Mouse (Mus musculus): ENCODE results near the gene Car5a. TPM values are rescaled to one million over a fixed set of nuclear protein-coding genes. Genes with fewer than 3 reads are reported as not detected.

Car5a gene
- total RNA-seq (2021), result not detected
- long read RNA-seq, experiment 1, partial matches to known transcripts, result 0 of 31 reads
- long read RNA-seq, experiment 1, other reads (novel, unspliced or antisense), result 31 of 31 reads
- long read RNA-seq, experiment 2, partial matches to known transcripts, result 2 of 43 reads
- long read RNA-seq, experiment 2, other reads (novel, unspliced or antisense), result 41 of 43 reads

DNA sequence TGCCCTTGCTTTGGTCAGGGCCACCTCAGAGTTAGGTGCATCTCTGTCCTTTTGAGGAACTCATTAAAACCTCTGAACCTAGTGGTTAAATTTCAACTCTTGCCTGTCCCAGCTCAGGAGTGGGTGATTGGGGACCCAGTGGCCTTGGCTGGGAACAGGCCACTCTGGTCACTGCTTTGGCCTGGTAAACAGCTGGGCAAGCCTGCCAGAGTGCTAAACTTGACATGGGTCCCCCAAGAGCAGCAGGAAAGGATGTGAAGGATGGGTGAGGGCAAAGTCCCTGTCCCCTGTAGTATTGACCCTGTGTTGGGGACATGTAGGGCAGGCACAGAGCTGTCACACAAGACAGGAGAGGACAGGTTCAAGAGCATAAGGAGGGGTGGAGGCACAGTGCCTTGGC is at the start of gene Car5a:
TSS of gene Car5a (minus strand) at position 74 of the 400 bp plus-strand sequence.
- no peak for DNase-seq (ENCODE audit: low spot score in 2 of 2)
- no peak for TF ChIP-seq CTCF (conservative IDR thresholded peaks at IDR 0.05)
- H3K27ac ChIP-seq, result no peak within 1 kb of the TSS
- H3K4me3 ChIP-seq, result no peak within 1 kb of the TSS

DNA sequence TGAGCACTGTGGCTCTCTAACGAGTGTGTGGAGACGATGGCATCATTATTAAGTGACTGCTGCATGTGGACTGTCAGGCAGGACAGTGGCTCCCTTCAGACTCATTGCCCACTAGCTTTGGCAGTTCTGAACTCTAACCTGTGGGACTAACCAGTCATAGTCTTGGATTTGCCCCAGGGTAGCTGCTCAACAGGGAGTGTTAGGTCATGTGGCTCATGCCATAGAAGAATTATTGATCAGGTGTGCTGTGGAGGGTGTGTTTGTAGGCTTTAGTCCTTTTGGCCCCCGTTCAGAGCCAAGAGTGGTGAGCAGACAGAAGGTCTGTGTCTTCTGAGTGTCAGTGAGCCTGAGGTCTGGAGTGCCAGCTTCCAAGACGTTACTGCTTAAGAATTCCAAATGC is 48.2 kb upstream of the Car5a start:
- Histone ChIP-seq H3K27ac (no peak overlapping the region), H3K4me3 (no peak overlapping the region)
- no peak for TF ChIP-seq CTCF (conservative IDR thresholded peaks at IDR 0.05)
- DNase-seq (ENCODE audit: low spot score in 2 of 2), result no peak

DNA sequence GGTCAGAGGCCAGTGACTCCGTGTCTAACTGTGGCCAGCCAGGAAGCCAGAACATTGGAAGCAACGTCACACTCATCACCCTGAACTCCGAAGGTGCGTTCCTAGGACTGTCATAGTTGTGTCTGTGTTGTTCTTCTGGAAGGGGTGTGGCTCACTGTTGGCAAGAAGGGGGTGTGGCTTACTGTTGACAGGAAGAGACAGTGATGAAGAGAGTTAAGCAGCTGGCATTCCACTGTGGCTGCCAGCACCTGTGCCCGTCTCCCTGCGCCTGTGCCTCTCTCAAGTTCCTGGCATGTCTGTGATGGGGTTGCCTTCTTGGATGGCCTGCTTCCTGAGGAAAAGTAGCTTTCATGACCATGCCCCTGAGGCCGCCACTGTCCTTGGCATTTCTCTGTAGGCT is 46.9 kb upstream of the Car5a start:
- H3K27ac ChIP-seq, result no peak overlapping the region
- no peak for TF ChIP-seq CTCF (conservative IDR thresholded peaks at IDR 0.05)
- no peak overlapping the region for H3K4me3 ChIP-seq
- DNase-seq (ENCODE audit: low spot score in 2 of 2), result no peak

DNA sequence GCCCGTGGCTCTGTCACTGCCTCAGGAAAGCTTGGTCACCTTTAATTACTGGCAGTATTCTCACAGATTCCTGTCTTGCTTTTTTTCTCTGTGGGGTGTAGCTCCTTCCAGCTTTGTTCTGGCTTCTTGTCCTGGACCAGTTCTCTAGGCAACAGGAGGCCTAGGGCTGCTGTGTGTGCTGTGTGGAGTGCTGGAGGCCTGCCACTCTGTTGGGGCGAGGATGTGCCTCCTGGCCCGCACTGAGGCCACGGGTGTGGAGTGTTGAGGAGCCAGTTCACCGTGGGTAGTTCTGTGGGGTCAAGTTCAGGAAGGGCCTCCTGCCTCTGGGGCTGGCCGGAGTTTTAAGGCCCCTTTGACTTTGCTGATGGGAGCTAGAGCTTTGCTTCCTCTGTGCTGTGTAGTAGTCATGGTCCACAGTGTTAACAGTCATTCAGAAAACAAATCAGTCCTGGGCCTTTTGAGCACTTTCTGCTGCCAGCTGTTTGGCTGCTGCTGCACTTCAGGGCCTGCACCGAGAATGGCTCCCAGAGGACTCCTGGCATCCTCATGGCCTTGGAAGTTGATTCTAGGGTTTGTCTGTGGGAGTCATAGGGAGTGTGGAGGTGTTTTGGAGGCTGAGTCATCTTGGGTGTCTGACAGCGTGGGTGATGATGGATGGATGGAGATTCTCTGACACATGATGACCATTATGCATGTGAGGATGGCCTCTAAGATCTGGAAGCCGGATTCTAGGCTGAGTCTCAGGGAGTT is 46.0 kb upstream of the Car5a start:
- TF ChIP-seq CTCF (conservative IDR thresholded peaks at IDR 0.05), result no peak
- DNase-seq (ENCODE audit: low spot score in 2 of 2), result no peak
- Histone ChIP-seq H3K4me3 (no peak overlapping the region), H3K27ac (peak overlapping the region; percentile 6; the same call in 1 of the 2 replicates)

DNA sequence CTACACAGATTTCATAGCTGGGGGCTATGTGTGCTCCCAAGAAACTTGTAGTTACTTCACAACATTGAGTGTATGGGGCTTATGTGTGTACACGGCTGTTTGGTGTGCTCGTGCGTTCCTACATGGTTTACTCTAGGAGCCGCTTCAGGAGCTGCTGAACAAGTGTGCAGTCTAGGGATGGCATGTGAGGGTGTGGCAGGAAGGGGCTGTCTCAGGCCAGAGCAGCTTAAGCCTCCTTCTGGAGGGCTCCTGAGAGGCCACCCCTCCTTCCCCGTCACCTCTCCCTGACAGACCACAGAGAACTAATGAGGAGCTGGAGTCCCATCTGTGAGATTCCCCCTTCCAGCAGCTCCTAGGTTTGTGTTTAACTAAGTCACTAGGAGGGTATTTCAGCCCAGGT is 43.2 kb upstream of the Car5a start:
- no peak for DNase-seq (ENCODE audit: low spot score in 2 of 2)
- Histone ChIP-seq H3K27ac (no peak overlapping the region), H3K4me3 (no peak overlapping the region)
- TF ChIP-seq CTCF (conservative IDR thresholded peaks at IDR 0.05), result no peak

DNA sequence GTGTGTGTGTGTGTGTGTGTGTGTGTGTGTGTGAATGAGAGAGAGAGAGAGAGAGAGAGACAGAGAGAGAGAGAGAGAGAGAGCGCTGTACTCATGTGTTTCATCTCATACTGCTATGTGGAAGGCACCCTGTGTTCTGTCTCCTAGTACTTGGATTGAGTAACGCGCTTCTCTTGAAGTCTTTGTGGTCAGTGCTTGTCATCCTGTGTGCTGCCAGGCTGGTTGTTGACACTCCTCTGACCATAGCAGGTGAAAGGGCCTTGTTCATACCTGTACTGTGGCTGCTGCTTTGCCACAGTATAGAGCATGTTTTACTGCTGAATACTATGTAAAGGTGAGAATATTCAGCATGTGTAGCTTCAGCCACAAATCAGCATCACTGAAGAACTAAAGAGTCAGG is 41.0 kb upstream of the Car5a start:
- Histone ChIP-seq H3K27ac (no peak overlapping the region), H3K4me3 (no peak overlapping the region)
- no peak for TF ChIP-seq CTCF (conservative IDR thresholded peaks at IDR 0.05)
- no peak for DNase-seq (ENCODE audit: low spot score in 2 of 2)

DNA sequence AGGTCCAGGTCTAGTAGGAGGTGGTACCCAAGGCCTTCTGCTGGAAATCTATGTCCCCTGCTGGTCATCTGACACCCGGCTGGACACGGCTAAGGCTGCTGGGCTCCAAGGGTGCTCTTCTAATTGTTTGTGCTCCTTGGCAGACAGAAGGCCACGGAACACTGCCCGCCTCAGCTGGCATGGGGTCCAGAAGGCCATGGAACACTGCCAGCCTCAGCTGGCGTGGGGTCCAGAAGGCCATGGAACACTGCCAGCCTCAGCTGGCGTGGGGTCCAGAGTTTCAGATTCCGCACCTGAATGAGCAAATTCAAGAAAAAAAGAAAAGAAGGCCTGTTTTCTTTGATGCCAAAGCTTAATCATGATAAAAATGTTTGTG is 36.8 kb upstream of the Car5a start:
- Histone ChIP-seq H3K4me3 (no peak overlapping the region), H3K27ac (no peak overlapping the region)
- no peak for TF ChIP-seq CTCF (conservative IDR thresholded peaks at IDR 0.05)
- DNase-seq (ENCODE audit: low spot score in 2 of 2), result no peak

DNA sequence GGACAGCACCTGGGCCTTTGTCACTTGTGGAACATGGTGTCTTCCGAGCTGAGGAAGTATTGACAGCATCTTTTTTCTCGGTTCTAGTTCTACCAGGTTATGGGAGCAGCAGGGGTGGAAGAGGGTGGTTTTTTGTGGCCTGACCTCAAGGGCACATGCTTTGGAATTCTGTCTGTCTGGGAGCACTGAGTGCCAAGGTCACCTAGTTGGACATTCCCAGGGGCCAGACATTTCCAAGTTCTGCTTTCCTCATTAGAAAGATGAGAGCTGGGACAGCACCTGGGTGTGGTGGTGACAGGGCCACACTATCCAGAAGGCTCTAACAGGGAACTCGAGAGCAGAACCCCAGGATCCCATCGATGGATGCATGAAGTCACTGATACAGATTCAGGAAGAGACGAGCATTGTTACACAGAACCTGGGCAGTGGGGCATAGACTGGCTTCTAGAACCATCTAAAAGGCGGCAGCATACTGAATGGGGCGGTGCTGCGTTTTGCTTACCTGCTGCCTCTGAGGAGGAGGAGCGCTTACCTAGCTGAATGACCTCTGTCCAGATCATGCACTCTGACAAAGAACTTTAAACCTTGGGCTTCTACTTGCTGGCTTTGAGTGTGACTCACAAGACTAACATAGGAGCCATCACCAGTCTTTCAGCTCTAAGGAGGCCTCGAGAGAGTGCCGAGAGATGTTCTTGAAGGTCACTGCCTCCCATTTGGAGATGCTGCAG is 36.3 kb upstream of the Car5a start:
- H3K4me3 ChIP-seq, result no peak overlapping the region
- no peak for DNase-seq (ENCODE audit: low spot score in 2 of 2)
- TF ChIP-seq CTCF (conservative IDR thresholded peaks at IDR 0.05), result no peak
- no peak overlapping the region for H3K27ac ChIP-seq

DNA sequence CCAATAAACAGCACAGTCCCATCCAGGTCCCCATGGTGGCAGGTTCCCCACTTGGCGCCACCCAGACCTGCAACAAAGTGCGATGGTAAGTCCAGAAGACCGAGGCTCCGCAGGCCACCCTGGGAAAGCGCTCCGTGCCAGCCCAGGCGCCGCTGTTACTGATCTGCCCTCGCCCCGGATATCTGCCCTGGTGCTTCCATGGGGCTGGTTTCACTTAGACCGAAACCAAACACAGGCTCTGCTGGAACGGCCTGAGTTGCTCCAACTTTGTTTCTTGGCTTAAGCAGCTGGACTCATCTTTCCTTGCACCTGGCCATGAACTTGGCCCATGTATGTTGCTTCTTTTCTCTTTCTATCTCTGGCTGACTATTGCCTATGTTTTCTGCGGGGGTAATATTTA is 34.0 kb upstream of the Car5a start:
- no peak for DNase-seq (ENCODE audit: low spot score in 2 of 2)
- Histone ChIP-seq H3K27ac (no peak overlapping the region), H3K4me3 (no peak overlapping the region)
- no peak for TF ChIP-seq CTCF (conservative IDR thresholded peaks at IDR 0.05)

DNA sequence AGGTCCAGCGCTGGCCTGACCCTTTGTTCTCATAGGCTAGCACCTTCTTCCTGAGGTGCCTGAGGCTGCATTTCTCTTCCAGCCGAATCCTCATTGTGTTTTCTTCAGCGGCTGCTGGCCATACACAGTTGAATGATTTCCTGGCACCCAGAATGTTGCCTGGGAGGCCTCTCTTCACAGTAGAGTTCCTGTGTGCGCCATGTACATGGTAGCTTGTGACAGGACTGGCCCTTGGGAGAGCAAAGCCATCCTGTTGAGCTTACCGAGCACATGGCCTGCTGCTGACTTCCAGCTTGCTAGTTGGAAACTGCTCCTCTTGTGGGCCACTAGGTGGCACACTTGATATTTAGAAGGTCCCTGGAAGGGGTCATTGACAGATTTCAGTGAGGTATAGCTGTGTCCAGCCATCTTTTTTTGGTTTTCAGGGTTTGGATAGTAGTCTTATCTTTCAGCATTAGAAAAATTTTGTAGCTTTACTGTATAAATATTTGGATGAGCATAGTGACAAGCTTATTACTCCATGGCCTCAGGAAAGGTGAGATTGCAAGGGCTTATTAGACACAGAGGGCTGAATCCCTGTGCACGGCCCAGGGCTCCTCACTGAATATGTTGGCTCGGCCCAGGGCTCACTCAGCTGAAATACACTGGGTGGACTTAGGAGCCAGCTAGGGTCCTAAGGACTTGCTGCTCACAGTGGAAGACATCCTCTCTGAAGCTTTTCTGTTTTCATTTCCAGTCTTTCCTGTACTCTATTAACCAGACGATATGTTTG is 33.3 kb upstream of the Car5a start:
- H3K27ac ChIP-seq, result no peak overlapping the region
- DNase-seq (ENCODE audit: low spot score in 2 of 2), result peak; percentile 39 to 45
- H3K4me3 ChIP-seq, result no peak overlapping the region
- TF ChIP-seq CTCF (conservative IDR thresholded peaks at IDR 0.05), result peak; percentile 97

DNA sequence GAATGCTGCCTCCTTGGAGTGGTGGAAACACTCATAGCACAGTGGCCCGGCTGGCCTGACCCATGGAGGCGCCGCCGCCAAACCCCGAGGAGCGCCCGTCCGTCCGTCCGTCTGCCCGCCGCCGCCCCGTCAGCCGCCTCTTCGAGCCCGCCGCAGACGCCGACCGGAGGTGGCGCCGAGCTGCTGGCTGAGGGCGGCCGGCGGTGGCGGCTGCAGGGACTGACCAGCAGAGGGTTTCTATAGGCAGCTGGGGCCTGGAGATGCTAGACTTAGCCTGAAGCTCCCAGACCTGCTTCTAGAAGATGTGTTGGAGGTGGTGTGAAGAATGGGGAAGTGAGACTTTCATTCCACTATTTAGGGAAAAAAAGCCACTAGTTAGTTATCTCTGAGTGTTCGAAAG is 29.2 kb upstream of the Car5a start:
- no peak overlapping the region for H3K4me3 ChIP-seq
- H3K27ac ChIP-seq, result no peak overlapping the region
- TF ChIP-seq CTCF (conservative IDR thresholded peaks at IDR 0.05), result no peak
- DNase-seq (ENCODE audit: low spot score in 2 of 2), result no peak

DNA sequence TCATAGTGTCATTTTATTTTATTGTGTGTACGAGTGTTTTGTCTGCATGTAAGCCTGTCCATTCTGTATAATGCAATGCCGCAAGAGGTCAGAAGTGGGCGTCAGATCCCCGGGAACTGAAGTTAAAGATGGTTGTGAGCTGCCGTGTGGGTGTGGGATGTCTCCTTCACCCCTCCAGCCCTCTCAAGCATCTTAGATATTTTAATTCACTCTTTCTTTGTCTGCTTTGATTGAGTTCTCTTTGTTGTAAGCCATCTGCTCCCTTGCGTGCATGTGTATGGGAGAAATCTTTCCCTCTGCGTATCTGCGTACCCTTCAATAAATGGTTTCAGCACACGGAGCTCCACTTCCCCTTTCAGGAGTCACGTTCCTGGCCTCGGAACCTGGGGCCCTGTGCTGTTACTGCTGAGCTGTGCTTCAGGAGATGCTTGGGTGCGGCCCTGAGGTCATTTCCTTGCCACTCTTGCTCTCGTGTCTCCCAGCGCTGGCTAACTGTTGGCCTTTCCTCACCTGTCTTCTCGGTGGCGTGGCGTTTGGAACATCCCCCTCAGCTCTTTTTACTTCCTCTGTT is 26.9 kb upstream of the Car5a start:
- TF ChIP-seq CTCF (conservative IDR thresholded peaks at IDR 0.05), result no peak
- Histone ChIP-seq H3K27ac (no peak overlapping the region), H3K4me3 (no peak overlapping the region)

DNA sequence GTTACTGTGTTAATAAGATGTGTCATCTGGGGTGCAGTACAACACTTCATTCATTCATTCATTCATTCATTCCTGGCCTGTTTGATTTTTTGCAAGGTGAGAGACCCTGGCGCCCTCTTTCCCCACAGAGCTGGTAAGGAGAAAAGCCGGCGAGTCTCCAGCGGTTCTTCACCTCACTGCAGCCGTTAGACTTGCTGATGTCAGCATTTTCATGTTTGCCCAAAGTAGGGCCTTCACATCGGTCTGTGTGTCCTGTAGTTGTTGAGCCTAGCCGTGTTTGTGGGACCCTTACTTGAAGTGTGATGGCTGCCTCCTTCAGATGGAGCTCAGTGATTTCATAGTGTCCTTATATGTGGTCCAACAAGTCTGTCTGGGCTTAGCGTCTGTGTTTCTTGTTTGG is 25.5 kb upstream of the Car5a start:
- no peak for DNase-seq (ENCODE audit: low spot score in 2 of 2)
- Histone ChIP-seq H3K4me3 (no peak overlapping the region), H3K27ac (no peak overlapping the region)
- no peak for TF ChIP-seq CTCF (conservative IDR thresholded peaks at IDR 0.05)

More for the DNA sequence above, 26.9 kb upstream of the Car5a start:
- DNase-seq (ENCODE audit: low spot score in 2 of 2), result no peak
